Mouse (Mus musculus): ENCODE measurements around the gene Kif5c. TPM values are rescaled to one million over a fixed set of nuclear protein-coding genes. Genes with fewer than 3 reads are reported as not detected.

The Kif5c gene
- polyA plus RNA-seq, 1 experiment from 2014 or later: 0.77 TPM

GRCm38 (mm10) chr2:49672501-49672874, 53.4 kb downstream of the Kif5c start:
- no peak for ATAC-seq (replicated peaks; ENCODE audit: insufficient number of reproducible peaks, insufficient read depth, low FRiP score, low read depth)

GRCm38 (mm10) chr2:49676020-49676419, 56.9 kb downstream of the Kif5c start:
- Histone ChIP-seq H3K4me2 (no peak overlapping the region), H3K36me3 (no peaks in the 10 kb centered on the region), H3K27me3 (no peaks in the 10 kb centered on the region), H3K4me3 (no peak overlapping the region), H3K9ac (no peak overlapping the region), H3K4me1 (replicated peaks) (no peaks in the 10 kb centered on the region), H3K9me3 (replicated peaks) (no peaks in the 10 kb centered on the region), H3K27ac (no peak overlapping the region)
- 60% methylated on average over 12 of the region's 12 CpGs for WGBS
- ATAC-seq (replicated peaks; ENCODE audit: insufficient number of reproducible peaks, insufficient read depth, low FRiP score, low read depth): no peak

More at GRCm38 (mm10) chr2:49672501-49672874, 53.4 kb downstream of the Kif5c start:
- WGBS: 78% methylated on average over 7 of the region's 7 CpGs
- Histone ChIP-seq H3K9me3 (replicated peaks) (no peaks in the 10 kb centered on the region), H3K27ac (no peak overlapping the region), H3K9ac (no peak overlapping the region), H3K36me3 (no peaks in the 10 kb centered on the region), H3K4me2 (no peak overlapping the region), H3K4me3 (no peak overlapping the region), H3K4me1 (replicated peaks) (no peaks in the 10 kb centered on the region), H3K27me3 (no peaks in the 10 kb centered on the region)

- Histone ChIP-seq H3K36me3 (no peaks in the 10 kb centered on the region), H3K4me2 (no peak overlapping the region), H3K27ac (no peak overlapping the region), H3K4me3 (no peak overlapping the region), H3K9me3 (replicated peaks) (no peaks in the 10 kb centered on the region), H3K27me3 (no peaks in the 10 kb centered on the region), H3K9ac (no peak overlapping the region), H3K4me1 (replicated peaks) (no peaks in the 10 kb centered on the region)
- 76% methylated on average over 7 of the region's 7 CpGs for WGBS
- ATAC-seq (replicated peaks; ENCODE audit: insufficient number of reproducible peaks, insufficient read depth, low FRiP score, low read depth): no peak
Observed at GRCm38 (mm10) chr2:49678386-49678785, 59.3 kb downstream of the Kif5c start.

GRCm38 (mm10) chr2:49679135-49679964, 60.3 kb downstream of the Kif5c start:
- 82% methylated on average over 16 of the region's 16 CpGs for WGBS
- Histone ChIP-seq H3K36me3 (no peaks in the 10 kb centered on the region), H3K4me3 (no peak overlapping the region), H3K27me3 (no peaks in the 10 kb centered on the region), H3K4me2 (no peak overlapping the region), H3K4me1 (replicated peaks) (no peaks in the 10 kb centered on the region), H3K9ac (no peak overlapping the region), H3K27ac (no peak overlapping the region), H3K9me3 (replicated peaks) (no peaks in the 10 kb centered on the region)
- ATAC-seq (replicated peaks; ENCODE audit: insufficient number of reproducible peaks, insufficient read depth, low FRiP score, low read depth): no peak

GRCm38 (mm10) chr2:49682754-49683153, 63.7 kb downstream of the Kif5c start:
- Histone ChIP-seq H3K27ac (no peak overlapping the region), H3K9me3 (replicated peaks) (no peaks in the 10 kb centered on the region), H3K4me2 (no peak overlapping the region), H3K36me3 (no peaks in the 10 kb centered on the region), H3K4me1 (replicated peaks) (no peaks in the 10 kb centered on the region), H3K27me3 (no peaks in the 10 kb centered on the region), H3K4me3 (no peak overlapping the region), H3K9ac (no peak overlapping the region)
- no peak for ATAC-seq (replicated peaks; ENCODE audit: insufficient number of reproducible peaks, insufficient read depth, low FRiP score, low read depth)
- WGBS: 78% methylated on average over 6 of the region's 6 CpGs

GRCm38 (mm10) chr2:49684808-49685207, 65.7 kb downstream of the Kif5c start:
- WGBS: 71% methylated on average over 2 of the region's 2 CpGs
- Histone ChIP-seq H3K27ac (no peak overlapping the region), H3K9me3 (replicated peaks) (no peaks in the 10 kb centered on the region), H3K4me2 (no peak overlapping the region), H3K4me3 (no peak overlapping the region), H3K9ac (no peak overlapping the region), H3K4me1 (replicated peaks) (no peaks in the 10 kb centered on the region), H3K36me3 (no peaks in the 10 kb centered on the region), H3K27me3 (no peaks in the 10 kb centered on the region)
- no peak for ATAC-seq (replicated peaks; ENCODE audit: insufficient number of reproducible peaks, insufficient read depth, low FRiP score, low read depth)

GRCm38 (mm10) chr2:49690421-49690826, 71.3 kb downstream of the Kif5c start:
- Histone ChIP-seq H3K4me1 (replicated peaks) (peaks cover 12% of the 10 kb centered on the region), H3K9ac (no peak overlapping the region), H3K9me3 (replicated peaks) (no peaks in the 10 kb centered on the region), H3K4me2 (no peak overlapping the region), H3K4me3 (no peak overlapping the region), H3K36me3 (no peaks in the 10 kb centered on the region), H3K27me3 (no peaks in the 10 kb centered on the region), H3K27ac (no peak overlapping the region)
- ATAC-seq (replicated peaks; ENCODE audit: insufficient number of reproducible peaks, insufficient read depth, low FRiP score, low read depth): no peak
- WGBS: 75% methylated on average over 9 of the region's 9 CpGs

GRCm38 (mm10) chr2:49691441-49691840, 72.3 kb downstream of the Kif5c start:
- H3K27me3 ChIP-seq: no peaks in the 10 kb centered on the region
- H3K27ac ChIP-seq: no peak overlapping the region
- H3K9ac ChIP-seq: no peak overlapping the region
- ATAC-seq (replicated peaks; ENCODE audit: insufficient number of reproducible peaks, insufficient read depth, low FRiP score, low read depth): no peak
- no peaks in the 10 kb centered on the region for H3K9me3 ChIP-seq (replicated peaks)
- no peak overlapping the region for H3K4me3 ChIP-seq
- no peaks in the 10 kb centered on the region for H3K36me3 ChIP-seq
- WGBS: 64% methylated on average over 5 of the region's 5 CpGs
- peaks cover 12% of the 10 kb centered on the region for H3K4me1 ChIP-seq (replicated peaks)
- H3K4me2 ChIP-seq: no peak overlapping the region

GRCm38 (mm10) chr2:49694727-49695126, 75.6 kb downstream of the Kif5c start:
- no peak overlapping the region for H3K4me2 ChIP-seq
- ATAC-seq (replicated peaks; ENCODE audit: insufficient number of reproducible peaks, insufficient read depth, low FRiP score, low read depth): no peak
- H3K4me3 ChIP-seq: no peak overlapping the region
- no peak overlapping the region for H3K27ac ChIP-seq
- H3K4me1 ChIP-seq (replicated peaks): peaks cover 12% of the 10 kb centered on the region
- H3K9me3 ChIP-seq (replicated peaks): no peaks in the 10 kb centered on the region
- H3K9ac ChIP-seq: no peak overlapping the region
- 69% methylated on average over 10 of the region's 10 CpGs for WGBS
- no peaks in the 10 kb centered on the region for H3K36me3 ChIP-seq
- H3K27me3 ChIP-seq: no peaks in the 10 kb centered on the region

GRCm38 (mm10) chr2:49695461-49695860, 76.4 kb downstream of the Kif5c start:
- Histone ChIP-seq H3K27ac (no peak overlapping the region), H3K4me3 (no peak overlapping the region), H3K36me3 (no peaks in the 10 kb centered on the region), H3K4me2 (no peak overlapping the region), H3K27me3 (no peaks in the 10 kb centered on the region), H3K9ac (no peak overlapping the region), H3K9me3 (replicated peaks) (no peaks in the 10 kb centered on the region), H3K4me1 (replicated peaks) (peaks cover 12% of the 10 kb centered on the region)
- ATAC-seq (replicated peaks; ENCODE audit: insufficient number of reproducible peaks, insufficient read depth, low FRiP score, low read depth): no peak
- WGBS: 84% methylated on average over 3 of the region's 3 CpGs

- H3K4me2 ChIP-seq: no peak overlapping the region
- no peaks in the 10 kb centered on the region for H3K36me3 ChIP-seq
- no peak for ATAC-seq (replicated peaks; ENCODE audit: insufficient number of reproducible peaks, insufficient read depth, low FRiP score, low read depth)
- no peaks in the 10 kb centered on the region for H3K9me3 ChIP-seq (replicated peaks)
- no peak overlapping the region for H3K4me3 ChIP-seq
- no peaks in the 10 kb centered on the region for H3K4me1 ChIP-seq (replicated peaks)
- WGBS: 87% methylated on average over 5 of the region's 5 CpGs
- no peak overlapping the region for H3K27ac ChIP-seq
- H3K27me3 ChIP-seq: no peaks in the 10 kb centered on the region
- no peak overlapping the region for H3K9ac ChIP-seq
Observed at GRCm38 (mm10) chr2:49698851-49699250, 79.8 kb downstream of the Kif5c start.

Measured in heart, embryonic 15.5 days (tissue).